Mouse (Mus musculus): Measurements from ENCODE around the gene Spns2. TPM values are rescaled to one million over a fixed set of nuclear protein-coding genes. Genes with fewer than 3 reads are reported as not detected.

The Spns2 gene
- total and polyA plus RNA-seq, 3 experiments, result 0.07 to 0.17 (median 0.14) TPM

DNA sequence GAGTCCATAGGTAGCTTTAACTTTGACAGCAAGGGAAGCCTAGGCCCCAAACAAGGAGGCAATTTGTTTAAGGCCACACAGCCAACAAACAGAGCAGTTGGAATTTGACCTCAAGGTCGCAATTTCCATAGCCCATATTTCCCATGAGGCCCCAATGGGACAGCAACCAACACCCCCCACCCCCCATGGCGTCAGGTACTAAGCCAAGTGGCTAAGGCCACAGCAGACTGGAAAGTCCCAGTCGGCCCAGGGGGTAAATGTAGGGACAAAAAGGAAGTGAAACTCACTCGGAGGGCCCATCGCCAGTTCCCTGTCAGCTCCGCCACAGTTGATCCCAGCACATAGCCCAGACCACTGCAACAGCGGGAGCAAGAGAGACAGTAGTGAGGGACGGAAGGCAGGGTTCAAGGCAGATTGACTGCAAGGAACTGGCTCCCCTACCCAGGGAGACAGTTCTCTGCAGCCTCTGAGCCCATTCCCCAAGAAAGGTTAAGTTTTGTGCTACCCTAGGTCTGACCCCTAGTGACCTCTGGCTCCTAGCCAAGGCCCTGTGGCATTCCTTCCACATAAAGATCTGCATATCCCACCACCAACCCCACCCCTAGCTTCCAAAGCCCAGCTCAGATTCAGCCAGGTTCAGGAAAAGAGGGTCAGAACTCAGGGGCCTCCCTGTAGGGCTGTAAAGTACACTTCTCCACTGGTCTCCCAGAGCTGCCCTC, 48.5 kb upstream of the Spns2 start:
- Histone ChIP-seq H3K4me1 (ENCODE audit: control insufficient read depth in 1 of 2, insufficient read depth in 2 of 2) (peaks cover 35 to 62% of the 10 kb centered on the region in 2 experiments), H3K27ac (ENCODE audit: insufficient read depth, low read depth) (no peak overlapping the region), H3K9ac (ENCODE audit: insufficient read depth, low read depth) (no peak overlapping the region), H3K79me2 (replicated peaks; ENCODE audit: control insufficient read depth, extremely low read depth, insufficient read depth, poor library complexity, severe bottlenecking) (no peaks in the 10 kb centered on the region), H3K27me3 (replicated peaks) (no peaks in the 10 kb centered on the region), H3K4me2 (ENCODE audit: insufficient read depth, low read depth, poor library complexity, severe bottlenecking) (peak overlapping the region; percentile 52), H3K36me3 (replicated peaks in 1 of 2; ENCODE audit: control insufficient read depth in 1 of 2, insufficient read depth in 1 of 2, low read length in 1 of 2) (no peaks in the 10 kb centered on the region), H3K4me3 (replicated peaks in 1 of 3; ENCODE audit: low read depth in 2 of 3, low read length in 2 of 3, poor library complexity in 1 of 3) (no peak overlapping the region), H3K9me3 (replicated peaks; ENCODE audit: low read length) (peaks cover 3% of the 10 kb centered on the region)
- peak; percentile 95 for DNase-seq (ENCODE audit: extremely low read depth)
- TF ChIP-seq RCOR1 (conservative IDR thresholded peaks at IDR 0.05; ENCODE audit: low read depth, low read length) (peak; percentile 97; the same call in 1 of the 2 replicates), MAFK (IDR thresholded peaks at IDR 0.05; ENCODE audit: insufficient replicate concordance, low read length) (peak; percentile 80), TCF12 (IDR thresholded peaks at IDR 0.05; ENCODE audit: low read depth, low read length) (peak; percentile 89), UBTF (IDR thresholded peaks at IDR 0.05; ENCODE audit: low read depth, low read length) (0 out of 2 replicates have a peak, but pooled peaks have one; percentile 21), JUN (IDR thresholded peaks at IDR 0.05; ENCODE audit: insufficient read depth, low read depth, low read length) (0 out of 2 replicates have a peak, but pooled peaks have one; percentile 20), MEF2A (IDR thresholded peaks at IDR 0.05; ENCODE audit: borderline replicate concordance, low read depth, low read length) (peak; percentile 92), CHD1 (IDR thresholded peaks at IDR 0.05; ENCODE audit: low read depth, low read length) (no peak), EP300 (IDR thresholded peaks at IDR 0.05; ENCODE audit: low read length) (peak; percentile 99), MXI1 (IDR thresholded peaks at IDR 0.05; ENCODE audit: low read depth, low read length) (no peak), ETS1 (conservative IDR thresholded peaks at IDR 0.05; ENCODE audit: low read depth, low read length) (peak; percentile 91), ZKSCAN1 (IDR thresholded peaks at IDR 0.05; ENCODE audit: borderline replicate concordance, low read depth, low read length) (no peak), POLR2AphosphoS2 (IDR thresholded peaks at IDR 0.05; ENCODE audit: low read depth, low read length) (no peak), JUND (conservative IDR thresholded peaks at IDR 0.05; ENCODE audit: low read depth, low read length) (0 out of 2 replicates have a peak, but pooled peaks have one; percentile 4), HCFC1 (IDR thresholded peaks at IDR 0.05; ENCODE audit: low read depth, low read length) (peak; percentile 57), RAD21 (IDR thresholded peaks at IDR 0.05; ENCODE audit: low read depth, low read length) (peak; percentile 11), ZMIZ1 (IDR thresholded peaks at IDR 0.05; ENCODE audit: low read depth, low read length) (no peak; the same call in 1 of the 2 replicates), USF1 (IDR thresholded peaks at IDR 0.05; ENCODE audit: low read depth, low read length) (no peak), IRF4 (IDR thresholded peaks at IDR 0.05; ENCODE audit: low read depth, low read length) (peak; percentile 100), ELF1 (IDR thresholded peaks at IDR 0.05; ENCODE audit: low read depth, low read length) (peak; percentile 49; the same call in 1 of the 2 replicates), MAX (IDR thresholded peaks at IDR 0.05; ENCODE audit: low read length) (0 out of 2 replicates have a peak, but pooled peaks have one; percentile 15), ZC3H11A (IDR thresholded peaks at IDR 0.05; ENCODE audit: low read depth, low read length) (no peak), USF2 (conservative IDR thresholded peaks at IDR 0.05; ENCODE audit: low read depth, low read length) (no peak), CHD2 (IDR thresholded peaks at IDR 0.05; ENCODE audit: low read length) (peak; percentile 96), GABPA (IDR thresholded peaks at IDR 0.05; ENCODE audit: insufficient replicate concordance, low read depth, low read length) (no peak), PAX5 (IDR thresholded peaks at IDR 0.05; ENCODE audit: low read length) (no peak), SIN3A (IDR thresholded peaks at IDR 0.05; ENCODE audit: low read length) (peak; percentile 87), BHLHE40 (IDR thresholded peaks at IDR 0.05; ENCODE audit: low read depth, low read length) (peak; percentile 83), CTCF (conservative IDR thresholded peaks at IDR 0.05 in 1 of 2, IDR thresholded peaks at IDR 0.05 in 1 of 2; ENCODE audit: low read depth in 2 of 2, low read length in 2 of 2) (no peak), KAT2A (IDR thresholded peaks at IDR 0.05; ENCODE audit: insufficient replicate concordance, low read length) (peak; percentile 76; the same call in 1 of the 2 replicates), NRF1 (IDR thresholded peaks at IDR 0.05; ENCODE audit: low read depth, low read length) (0 out of 2 replicates have a peak, but pooled peaks have one; percentile 39), SMC3 (IDR thresholded peaks at IDR 0.05; ENCODE audit: low read depth, low read length) (peak; percentile 37), E2F4 (IDR thresholded peaks at IDR 0.05; ENCODE audit: insufficient replicate concordance, low read depth, low read length) (no peak), MYC (IDR thresholded peaks at IDR 0.05; ENCODE audit: low read depth, low read length) (peak; percentile 44; the same call in 1 of the 2 replicates), MAZ (IDR thresholded peaks at IDR 0.05; ENCODE audit: low read depth, low read length) (peak; percentile 93), POLR2A (IDR thresholded peaks at IDR 0.05; ENCODE audit: low read depth, low read length) (peak; percentile 34; the same call in 1 of the 2 replicates), NELFE (IDR thresholded peaks at IDR 0.05; ENCODE audit: low read depth, low read length) (no peak), ZNF384 (IDR thresholded peaks at IDR 0.05; ENCODE audit: low read depth, low read length) (no peak), TBP (conservative IDR thresholded peaks at IDR 0.05; ENCODE audit: low read depth, low read length) (peak; percentile 51; the same call in 1 of the 2 replicates)
- dilution Hi-C loops (cut with MboI; ENCODE audit: extremely low pct_ligation_motif_present, extremely low pct_unique_long_range_greater_than_20kb, low sequenced_read_pairs), result no loop called here
- in situ Hi-C loops (cut with MboI; ENCODE audit: low pct_ligation_motif_present, low pct_unique_long_range_greater_than_20kb, low sequenced_read_pairs), result loop anchor here (5.0 to 25.0 kb wide), 2 partner anchors 81 to 326 kb away; partner anchors contain the start of genes 4933427D14Rik, Gm43951, Med31 and Txndc17

All from CH12.LX (cell line).